Mouse (Mus musculus): ENCODE results near the gene Ctu2. TPM values are rescaled to one million over a fixed set of nuclear protein-coding genes. Genes with fewer than 3 reads are reported as not detected.

The Ctu2 gene
- polyA plus RNA-seq, 1 experiment from 2014 or later: 27.4 TPM

GRCm38 (mm10) chr8:122520611-122521010 is 44.7 kb downstream of the Ctu2 start:
- no peak for ATAC-seq
- ChIA-PET POLR2A (interaction anchor here (6.8 kb wide), 1 partner anchor 28 kb away, joined by 55 read pairs; the partner anchor contains the start of gene Piezo1), CTCF (interaction anchor here (1.0 kb wide), 1 partner anchor 12 kb away, joined by 3 read pairs; no protein-coding TSS in a partner anchor)
- TF ChIP-seq CTCF (IDR thresholded peaks at IDR 0.05): no peak
- DNase-seq (ENCODE audit: low read depth, low spot score): no peak
- in situ Hi-C loops (cut with MboI; ENCODE audit: low pct_unique_long_range_greater_than_20kb): no loop called here
- no peaks in the 10 kb centered on the region for H3K27me3 ChIP-seq

- ChIA-PET CTCF (interaction anchor here (1.5 to 3.0 kb wide), 3 partner anchors 14 to 27 kb away, joined by 7 to 18 read pairs (median 7); partner anchors contain the start of gene Piezo1), POLR2A (interaction anchor here (0.8 to 6.8 kb wide), 3 partner anchors 17 to 44 kb away, joined by 3 to 55 read pairs (median 4); partner anchors contain the start of gene Piezo1)
- ATAC-seq: peak; percentile 26
- peak; percentile 71 for DNase-seq (ENCODE audit: low read depth, low spot score)
- H3K27me3 ChIP-seq: no peaks in the 10 kb centered on the region
- TF ChIP-seq CTCF (IDR thresholded peaks at IDR 0.05): no peak
- in situ Hi-C loops (cut with MboI; ENCODE audit: low pct_unique_long_range_greater_than_20kb): no loop called here
Measured at GRCm38 (mm10) chr8:122522796-122523651, 47.1 kb downstream of the Ctu2 start.

- peak; percentile 1 for ATAC-seq
- ChIA-PET CTCF (interaction anchor here (1.4 to 3.0 kb wide), 4 partner anchors 14 to 40 kb away, joined by 3 to 18 read pairs (median 7); partner anchors contain the start of gene Piezo1), POLR2A (interaction anchor here (0.6 to 6.8 kb wide), 4 partner anchors 17 to 50 kb away, joined by 3 to 55 read pairs (median 7); partner anchors contain the start of gene Piezo1)
- peak; percentile 76 for DNase-seq (ENCODE audit: low read depth, low spot score)
- H3K27me3 ChIP-seq: no peaks in the 10 kb centered on the region
- TF ChIP-seq CTCF (IDR thresholded peaks at IDR 0.05): no peak
- in situ Hi-C loops (cut with MboI; ENCODE audit: low pct_unique_long_range_greater_than_20kb): no loop called here
Measured at GRCm38 (mm10) chr8:122523652-122524360, 47.9 kb downstream of the Ctu2 start.

GRCm38 (mm10) chr8:122524506-122524905 is 48.6 kb downstream of the Ctu2 start:
- DNase-seq (ENCODE audit: low read depth, low spot score): no peak
- TF ChIP-seq CTCF (IDR thresholded peaks at IDR 0.05): no peak
- ChIA-PET POLR2A (interaction anchor here (6.8 kb wide), 1 partner anchor 24 kb away, joined by 55 read pairs; the partner anchor contains the start of gene Piezo1), CTCF (interaction anchor here (0.7 to 3.0 kb wide), 5 partner anchors 13 to 41 kb away, joined by 3 to 18 read pairs (median 3); partner anchors contain the start of gene Piezo1)
- ATAC-seq: no peak
- no peaks in the 10 kb centered on the region for H3K27me3 ChIP-seq
- in situ Hi-C loops (cut with MboI; ENCODE audit: low pct_unique_long_range_greater_than_20kb): no loop called here

GRCm38 (mm10) chr8:122525004-122525403 is 49.1 kb downstream of the Ctu2 start:
- no peak for TF ChIP-seq CTCF (IDR thresholded peaks at IDR 0.05)
- in situ Hi-C loops (cut with MboI; ENCODE audit: low pct_unique_long_range_greater_than_20kb): no loop called here
- no peak for ATAC-seq
- ChIA-PET POLR2A (interaction anchor here (1.1 to 6.8 kb wide), 3 partner anchors 12 to 24 kb away, joined by 3 to 55 read pairs (median 6); partner anchors contain the start of gene Piezo1), CTCF (interaction anchor here (0.7 to 3.0 kb wide), 6 partner anchors 12 to 41 kb away, joined by 3 to 7 read pairs (median 3); partner anchors contain the start of gene Piezo1)
- no peaks in the 10 kb centered on the region for H3K27me3 ChIP-seq
- no peak for DNase-seq (ENCODE audit: low read depth, low spot score)

- H3K27me3 ChIP-seq: no peaks in the 10 kb centered on the region
- ChIA-PET CTCF (interaction anchor here (1.0 to 1.4 kb wide), 3 partner anchors 19 to 35 kb away, joined by 3 to 7 read pairs (median 3); partner anchors contain the start of gene Piezo1), POLR2A (interaction anchor here (0.9 to 6.8 kb wide), 4 partner anchors 11 to 41 kb away, joined by 3 to 55 read pairs (median 5); partner anchors contain the start of genes Cdt1 and Piezo1)
- in situ Hi-C loops (cut with MboI; ENCODE audit: low pct_unique_long_range_greater_than_20kb): no loop called here
- TF ChIP-seq CTCF (IDR thresholded peaks at IDR 0.05): no peak
- DNase-seq (ENCODE audit: low read depth, low spot score) (no peak), ATAC-seq (peak; percentile 25)
Measured at GRCm38 (mm10) chr8:122526084-122526483, 50.1 kb downstream of the Ctu2 start.

- ChIA-PET CTCF (interaction anchor here (1.0 to 1.4 kb wide), 2 partner anchors 23 to 36 kb away, joined by 3 to 4 read pairs; no protein-coding TSS in a partner anchor), POLR2A (interaction anchor here (0.9 to 6.8 kb wide), 3 partner anchors 11 to 41 kb away, joined by 4 to 55 read pairs (median 6); partner anchors contain the start of genes Cdt1 and Piezo1)
- in situ Hi-C loops (cut with MboI; ENCODE audit: low pct_unique_long_range_greater_than_20kb): no loop called here
- no peak for TF ChIP-seq CTCF (IDR thresholded peaks at IDR 0.05)
- peak; percentile 76 for ATAC-seq
- no peak for DNase-seq (ENCODE audit: low read depth, low spot score)
- H3K27me3 ChIP-seq: no peaks in the 10 kb centered on the region
Measured at GRCm38 (mm10) chr8:122526526-122527170, 50.7 kb downstream of the Ctu2 start.

- no peak for ATAC-seq
- TF ChIP-seq CTCF (IDR thresholded peaks at IDR 0.05): no peak
- no peak for DNase-seq (ENCODE audit: low read depth, low spot score)
- ChIA-PET POLR2A (no interaction called here), CTCF (interaction anchor here (1.4 kb wide), 1 partner anchor 22 kb away, joined by 4 read pairs; no protein-coding TSS in a partner anchor)
- no peaks in the 10 kb centered on the region for H3K27me3 ChIP-seq
- in situ Hi-C loops (cut with MboI; ENCODE audit: low pct_unique_long_range_greater_than_20kb): no loop called here
Measured at GRCm38 (mm10) chr8:122527937-122528336, 52.0 kb downstream of the Ctu2 start.

GRCm38 (mm10) chr8:122529159-122529558 is 53.2 kb downstream of the Ctu2 start:
- CTCF ChIA-PET: no interaction called here
- no peak for ATAC-seq
- POLR2A ChIA-PET: no interaction called here
- in situ Hi-C loops (cut with MboI; ENCODE audit: low pct_unique_long_range_greater_than_20kb): no loop called here
- no peak for TF ChIP-seq CTCF (IDR thresholded peaks at IDR 0.05)
- H3K27me3 ChIP-seq: no peaks in the 10 kb centered on the region
- DNase-seq (ENCODE audit: low read depth, low spot score): no peak
